Mouse (Mus musculus) kidney, postnatal 0 days (tissue): ENCODE measurements around the gene Tarbp1. TPM values are rescaled to one million over a fixed set of nuclear protein-coding genes. Genes with fewer than 3 reads are reported as not detected.
"Not testable (repeated sequence)": the region's sequence is repeated elsewhere in the genome, so short reads cannot be mapped to it uniquely, and the experiment has no call there.

Experiments
- ATAC-seq: fragments of 200-750 bp; cut with Nextera tagmentation; replicated peaks from 2 replicates; pipeline ENCODE4 v1.8.0; 2017; ENCODE audit warnings: low read depth, moderate number of reproducible peaks, moderate TSS enrichment, moderate library complexity; ENCODE audit not compliant: low FRiP score
- DNase-seq: peaks from one replicate; pipeline ENCODE4 v3.0.0-alpha.2; 2016; ENCODE audit warnings: low spot score
- H3K27ac ChIP-seq: fragments of 300-500 bp; sonication (generic); 2 replicates; pipeline ENCODE4 v1.5.1; 2014; ENCODE audit warnings: mild to moderate bottlenecking
- H3K27me3 ChIP-seq: fragments of 300-500 bp; sonication (generic); 2 replicates; pipeline ENCODE4 v1.6.1; 2014; ENCODE audit warnings: low read length, mixed read lengths; ENCODE audit not compliant: insufficient read depth
- H3K36me3 ChIP-seq: fragments of 300-500 bp; sonication (generic); 2 replicates; pipeline ENCODE4 v1.6.1; 2014; ENCODE audit warnings: low read length, mixed read lengths; ENCODE audit not compliant: insufficient read depth
- H3K4me1 ChIP-seq: fragments of 300-500 bp; sonication (generic); replicated peaks from 2 replicates; pipeline ENCODE4 v1.6.1; 2014; ENCODE audit warnings: antibody characterized with exemption, low read length, mixed read lengths; ENCODE audit not compliant: insufficient read depth
- H3K4me2 ChIP-seq: fragments of 300-500 bp; sonication (generic); 2 replicates; pipeline ENCODE4 v1.6.1; 2014; ENCODE audit warnings: mild to moderate bottlenecking, low read length, moderate library complexity, mixed read lengths
- H3K4me3 ChIP-seq: fragments of 300-500 bp; sonication (generic); replicated peaks from 2 replicates; pipeline ENCODE4 v1.5.1; 2014; ENCODE audit warnings: low read depth, low read length
- H3K9ac ChIP-seq: fragments of 300-500 bp; sonication (generic); 2 replicates; pipeline ENCODE4 v1.6.1; 2014; ENCODE audit warnings: low read depth, low read length
- H3K9me3 ChIP-seq: fragments of 300-500 bp; sonication (generic); replicated peaks from 2 replicates; pipeline ENCODE4 v1.6.1; 2016; ENCODE audit warnings: low read length, inconsistent platforms, mixed read lengths
- CTCF ChIP-seq: IDR thresholded peaks from 2 replicates; pipeline ENCODE4 v1.5.1; 2016; ENCODE audit warnings: antibody characterized with exemption, low read depth, mild to moderate bottlenecking, moderate library complexity
- WGBS: fragments of 180-500 bp; shearing (Covaris S2); extraction: QIAGEN DNeasy Blood & Tissue Kit; methylation state at CpG from one replicate; pipeline ENCODE4 v1.1.7; 2014; 5-methylcytosine and 5-hydroxymethylcytosine counted together
- polyA plus RNA-seq: library from polyadenylated mRNA; unstranded; fragments of >200 nt; fragmentation: Nextera tagmentation; extraction: Ambion mirVana; gene quantifications from 2 replicates; pipeline ENCODE4 v1.2.1, GENCODE M21; 2015

The Tarbp1 gene
- polyA plus RNA-seq, 1 experiment from 2014 or later, result 3.3 TPM

DNA sequence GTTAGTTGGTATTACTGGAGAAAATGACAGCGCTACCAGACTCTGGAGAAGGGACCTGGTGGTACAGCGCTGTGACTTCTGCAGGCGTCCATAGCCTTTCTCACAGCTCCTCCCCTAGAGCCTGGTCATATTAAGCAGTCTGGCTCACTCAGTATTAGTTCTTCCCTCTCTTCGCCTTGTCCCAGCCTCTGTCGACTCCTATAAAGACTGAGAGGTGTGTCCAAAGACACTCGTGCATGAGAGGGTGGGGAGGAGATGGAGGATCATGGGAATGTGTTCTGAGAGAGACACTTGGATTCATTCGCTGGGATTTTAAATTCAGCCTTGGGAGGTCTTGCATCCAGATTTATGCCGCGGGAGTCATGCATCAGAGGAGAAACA is 52.0 kb downstream of the Tarbp1 start:
- Histone ChIP-seq H3K27me3 (no peaks in the 10 kb centered on the region), H3K9me3 (no peaks in the 10 kb centered on the region), H3K9ac (peak overlapping the region; percentile 89), H3K4me3 (peak overlapping the region; percentile 90), H3K36me3 (peaks cover 22% of the 10 kb centered on the region), H3K4me1 (no peaks in the 10 kb centered on the region; the same call in 1 of the 2 replicates), H3K27ac (peak overlapping the region; percentile 85), H3K4me2 (peak overlapping the region; percentile 91)
- DNase-seq (peak; percentile 70), ATAC-seq (peak; percentile 68)
- WGBS, result 6% methylated on average over 9 of the region's 9 CpGs
- no peak for TF ChIP-seq CTCF

- ATAC-seq (peak; percentile 97), DNase-seq (peak; percentile 99)
- no peaks in the 10 kb centered on the region for H3K9me3 ChIP-seq
- peaks cover 17% of the 10 kb centered on the region for H3K36me3 ChIP-seq
- WGBS, result under 1% methylated on average over 61 of the region's 61 CpGs
- H3K27ac ChIP-seq, result peak within 1 kb of the TSS; percentile 85
- H3K4me2 ChIP-seq, result peak within 1 kb of the TSS; percentile 91
- TF ChIP-seq CTCF, result no peak
- no peaks in the 10 kb centered on the region for H3K27me3 ChIP-seq
- H3K4me1 ChIP-seq, result no peaks in the 10 kb centered on the region; the same call in 1 of the 2 replicates
- peak within 1 kb of the TSS; percentile 90 for H3K4me3 ChIP-seq
- H3K9ac ChIP-seq, result peak within 1 kb of the TSS; percentile 89
Measured at GRCm38 (mm10) chr8:126422174-126422919, 52.5 kb downstream of the Tarbp1 start, which contains the start of gene Coa6. Gene Coa6 (plus strand): TSS chr8:126422515.

GRCm38 (mm10) chr8:126420834-126421233 is 54.0 kb downstream of the Tarbp1 start:
- no peak for TF ChIP-seq CTCF
- Histone ChIP-seq H3K4me3 (no peak overlapping the region), H3K27me3 (no peaks in the 10 kb centered on the region), H3K36me3 (peaks cover 2% of the 10 kb centered on the region; the same call in 1 of the 2 replicates), H3K4me1 (no peaks in the 10 kb centered on the region; the same call in 1 of the 2 replicates), H3K4me2 (no peak overlapping the region), H3K9ac (no peak overlapping the region), H3K9me3 (no peaks in the 10 kb centered on the region), H3K27ac (no peak overlapping the region)
- 82% methylated on average over 3 of the region's 3 CpGs for WGBS
- no peak for ATAC-seq
- no peak for DNase-seq

- Histone ChIP-seq H3K27ac (no peak overlapping the region), H3K9ac (no peak overlapping the region), H3K4me2 (no peak overlapping the region), H3K4me3 (no peak overlapping the region), H3K27me3 (no peaks in the 10 kb centered on the region), H3K4me1 (no peaks in the 10 kb centered on the region), H3K36me3 (no peaks in the 10 kb centered on the region), H3K9me3 (no peaks in the 10 kb centered on the region)
- WGBS, result 76% methylated on average over 4 of the region's 4 CpGs
- TF ChIP-seq CTCF, result no peak
- ATAC-seq, result no peak
- no peak for DNase-seq
Measured at GRCm38 (mm10) chr8:126405030-126405429, 69.8 kb downstream of the Tarbp1 start.

DNA sequence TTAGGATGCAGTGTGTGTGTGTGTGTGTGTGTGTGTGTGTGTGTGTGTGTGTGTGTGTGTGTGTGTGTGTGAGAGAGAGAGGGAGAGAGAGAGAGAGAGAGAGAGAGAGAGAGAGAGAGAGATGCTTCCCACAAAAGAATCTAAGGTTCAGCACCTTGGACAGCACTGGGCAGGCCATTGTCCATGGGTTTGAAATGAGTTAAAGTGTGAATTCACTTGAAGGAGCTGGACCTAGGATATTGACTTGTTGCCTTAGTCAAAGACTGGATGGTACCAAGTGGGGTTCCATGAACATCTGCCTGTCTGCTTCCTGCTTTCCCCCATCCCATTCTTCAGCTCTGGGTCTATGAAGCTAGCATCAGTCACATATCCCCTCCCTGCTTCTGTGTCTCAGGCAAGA is 70.3 kb downstream of the Tarbp1 start:
- H3K36me3 ChIP-seq, H3K9me3 ChIP-seq, H3K9ac ChIP-seq, H3K27ac ChIP-seq, H3K4me1 ChIP-seq, H3K4me2 ChIP-seq, H3K4me3 ChIP-seq, ATAC-seq, H3K27me3 ChIP-seq: not testable (repeated sequence)
- DNase-seq, result peak; percentile 74

DNA sequence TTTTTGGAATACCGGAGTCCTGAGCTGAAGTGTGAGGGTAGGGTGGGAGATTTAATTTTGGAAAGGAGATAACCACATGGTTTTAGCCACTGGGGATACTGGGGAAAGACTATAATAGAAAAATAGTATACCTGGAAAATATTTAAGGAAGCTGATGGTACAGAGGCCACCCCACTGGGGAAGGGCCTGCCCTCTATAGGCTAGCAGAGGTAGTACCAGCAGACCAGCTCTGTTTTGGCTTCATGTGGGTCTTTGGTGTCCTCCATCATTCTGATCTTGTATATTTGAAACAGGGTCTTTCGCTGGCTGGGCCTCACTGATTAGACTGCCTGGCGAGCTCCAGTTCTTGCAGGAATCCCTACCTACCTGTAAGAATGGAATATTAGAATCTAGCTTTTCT is 76.5 kb downstream of the Tarbp1 start:
- no peak for ATAC-seq
- no peak for DNase-seq
- WGBS, result 79% methylated on average over 3 of the region's 3 CpGs
- H3K4me2 ChIP-seq, result no peak overlapping the region
- no peaks in the 10 kb centered on the region for H3K27me3 ChIP-seq
- no peaks in the 10 kb centered on the region for H3K36me3 ChIP-seq
- no peak overlapping the region for H3K9ac ChIP-seq
- no peaks in the 10 kb centered on the region for H3K9me3 ChIP-seq
- H3K4me1 ChIP-seq, result no peaks in the 10 kb centered on the region
- H3K27ac ChIP-seq, result no peak overlapping the region
- no peak overlapping the region for H3K4me3 ChIP-seq
- TF ChIP-seq CTCF, result peak; percentile 62

DNA sequence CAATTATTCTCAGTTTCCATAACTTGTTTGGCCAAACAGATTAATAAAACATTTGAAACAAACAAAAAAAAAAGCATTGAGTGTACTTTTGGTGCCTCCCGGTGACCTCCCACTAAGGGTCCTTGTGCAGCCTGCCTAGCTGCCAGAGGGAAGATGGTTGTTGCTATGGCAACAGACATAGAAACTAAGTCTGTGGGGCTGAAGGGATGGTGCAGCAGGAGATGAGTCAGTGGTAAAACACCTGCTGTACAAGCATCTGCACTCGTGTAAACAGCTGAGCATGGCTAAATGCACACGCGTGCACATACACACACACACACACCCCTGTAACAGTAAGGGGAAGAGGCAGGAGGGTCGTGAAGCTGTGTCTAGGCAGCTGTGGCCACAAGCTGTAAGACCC is 78.9 kb downstream of the Tarbp1 start:
- Histone ChIP-seq H3K9ac (no peak overlapping the region), H3K4me2 (no peak overlapping the region), H3K4me3 (no peak overlapping the region), H3K9me3 (no peaks in the 10 kb centered on the region), H3K36me3 (no peaks in the 10 kb centered on the region), H3K27ac (no peak overlapping the region), H3K4me1 (no peaks in the 10 kb centered on the region), H3K27me3 (no peaks in the 10 kb centered on the region)
- ATAC-seq (no peak), DNase-seq (no peak)
- TF ChIP-seq CTCF, result no peak
- WGBS, result 73% methylated on average over 5 of the region's 5 CpGs
